Mouse (Mus musculus) ES-E14 (cell line): ENCODE data around the gene Gpr180. TPM values are rescaled to one million over a fixed set of nuclear protein-coding genes. Genes with fewer than 3 reads are reported as not detected.
A peak's percentile ranks its signal among the peaks of the same experiment; 100 is the strongest.

Experiments
- DNase-seq: peaks from one replicate; pipeline ENCODE4 v3.0.0-alpha.2; 2013; ENCODE audit warnings: low read depth, low spot score
- H3K27ac ChIP-seq: 2 replicates; pipeline ENCODE4 v1.5.1; 2012; ENCODE audit warnings: low read depth, mild to moderate bottlenecking, low read length, moderate library complexity, mixed read lengths; ENCODE audit not compliant: poor library complexity, insufficient read depth, severe bottlenecking
- H3K36me3 ChIP-seq: 2 replicates; pipeline ENCODE4 v1.6.1; 2012; ENCODE audit warnings: mild to moderate bottlenecking, low read length, moderate library complexity, mixed read lengths; ENCODE audit not compliant: control insufficient read depth, poor library complexity, insufficient read depth, severe bottlenecking
- H3K4me1 ChIP-seq, 2 experiments: fragments of 150-350 bp in 1 of 2; sonication (generic) in 1 of 2; 2 replicates each; pipeline ENCODE4 v1.6.1; 2012; ENCODE audit warnings: low read length in 2 of 2, mild to moderate bottlenecking in 1 of 2, mixed read lengths in 1 of 2; ENCODE audit not compliant: control insufficient read depth in 2 of 2, insufficient read depth in 2 of 2, poor library complexity in 1 of 2
- H3K4me3 ChIP-seq, 2 experiments: fragments of 150-350 bp in 1 of 2; sonication (generic) in 1 of 2; 2 replicates each; pipeline ENCODE4 v1.5.1; 2012; ENCODE audit warnings: low read length in 2 of 2, low read depth in 1 of 2, mild to moderate bottlenecking in 1 of 2, mixed read lengths in 1 of 2; ENCODE audit not compliant: insufficient read depth in 1 of 2, poor library complexity in 1 of 2, severe bottlenecking in 1 of 2
- H3K9ac ChIP-seq: 2 replicates; pipeline ENCODE4 v1.6.1; 2012; ENCODE audit warnings: low read depth, mild to moderate bottlenecking, low read length, mixed read lengths; ENCODE audit not compliant: poor library complexity, insufficient read depth, severe bottlenecking
- H3K9me3 ChIP-seq: fragments of 150-350 bp; sonication (generic); 2 replicates; pipeline ENCODE4 v1.6.1; 2012; ENCODE audit warnings: low read depth, mild to moderate bottlenecking, low read length; ENCODE audit not compliant: control insufficient read depth, insufficient read depth
- CHD2 ChIP-seq: IDR thresholded peaks from 2 replicates; pipeline ENCODE4 v1.6.1; 2014; ENCODE audit warnings: mild to moderate bottlenecking, low read depth, low read length, inconsistent platforms
- HCFC1 ChIP-seq: IDR thresholded peaks from 2 replicates; pipeline ENCODE4 v1.6.1; 2012; ENCODE audit warnings: low read length, inconsistent platforms, borderline replicate concordance; ENCODE audit not compliant: insufficient read depth
- MAFK ChIP-seq: IDR thresholded peaks from 2 replicates; pipeline ENCODE4 v1.6.1; 2014; ENCODE audit warnings: mild to moderate bottlenecking, low read depth, low read length, inconsistent platforms; ENCODE audit not compliant: insufficient read depth
- ZC3H11A ChIP-seq: IDR thresholded peaks from 2 replicates; pipeline ENCODE4 v1.6.1; 2012; ENCODE audit warnings: low read depth, mild to moderate bottlenecking, inconsistent platforms, low read length, borderline replicate concordance
- ZNF384 ChIP-seq: IDR thresholded peaks from 2 replicates; pipeline ENCODE4 v1.6.1; 2012; ENCODE audit warnings: low read depth, low read length, inconsistent platforms
- in situ Hi-C, 2 experiments: fragments of 600-800 bp; cut with MboI; formaldehyde crosslinking; loops; one replicate each; pipeline ENCODE4 v1.15.1; 2025; ENCODE audit warnings: low sequenced_read_pairs in 2 of 2, inconsistent platforms in 1 of 2; ENCODE audit not compliant: unreplicated experiment in 2 of 2
- total RNA-seq: library from RNA; depleted of rRNA; stranded (reverse); fragments of 300-350 nt; gene quantifications from 2 replicates; pipeline ENCODE4 v1.2.3, GENCODE M21; 2012

Gpr180 gene
- total RNA-seq, 1 experiment: 18.2 TPM

DNA sequence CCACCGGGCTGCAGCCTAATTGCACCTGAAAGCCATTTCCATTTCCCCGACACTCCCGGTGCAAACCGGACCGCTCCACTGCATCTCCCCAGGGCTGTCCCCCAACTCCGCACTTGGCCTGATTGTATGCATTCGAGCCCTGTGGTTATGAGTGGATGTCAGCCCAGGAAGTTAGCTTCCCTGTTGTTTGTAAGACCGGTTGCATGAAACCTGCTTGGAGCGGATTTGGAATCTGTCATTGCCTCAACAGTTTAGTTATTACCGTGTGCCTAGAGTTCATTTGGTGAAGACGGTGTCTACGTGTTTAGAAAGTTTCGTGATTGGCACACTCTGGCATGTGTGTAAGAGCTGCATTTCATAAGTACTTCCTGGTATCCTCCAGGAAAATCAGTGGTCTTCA, 529 bp downstream of the Gpr180 start:
- H3K27ac ChIP-seq: no peak overlapping the region
- in situ Hi-C loops: no loop called here
- TF ChIP-seq ZNF384 (no peak), ZC3H11A (no peak), HCFC1 (no peak), CHD2 (no peak), MAFK (no peak)
- DNase-seq: peak; percentile 20
- H3K4me1 ChIP-seq: no peaks in the 10 kb centered on the region; a peak in 1 of 4 replicates
- H3K9me3 ChIP-seq: no peaks in the 10 kb centered on the region
- H3K4me3 ChIP-seq: peak overlapping the region; percentile 80 to 85
- H3K36me3 ChIP-seq: peaks cover 3% of the 10 kb centered on the region; the same call in 1 of the 2 replicates
- H3K9ac ChIP-seq: peak overlapping the region; percentile 83

DNA sequence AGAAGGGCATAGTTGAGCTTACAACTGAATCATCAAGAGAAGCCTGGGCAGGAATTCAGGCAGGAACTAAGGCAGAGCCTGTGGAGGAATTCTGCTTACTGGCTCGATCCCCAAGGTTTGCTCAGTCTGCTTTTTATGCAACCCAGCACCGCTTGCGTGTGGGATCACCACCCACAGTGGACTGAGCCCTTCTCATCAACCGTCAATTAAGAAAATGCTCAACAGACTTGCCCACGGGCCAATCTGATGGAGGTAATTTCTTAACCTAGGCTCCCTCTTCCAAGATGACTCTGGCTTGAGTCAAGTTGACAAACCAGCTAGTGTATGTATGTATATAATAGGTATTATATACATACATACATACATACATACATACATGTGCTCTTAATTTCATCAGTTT, 5.3 kb downstream of the Gpr180 start:
- in situ Hi-C loops: no loop called here
- Histone ChIP-seq H3K4me3 (no peak overlapping the region), H3K4me1 (no peaks in the 10 kb centered on the region), H3K9me3 (no peaks in the 10 kb centered on the region), H3K27ac (no peak overlapping the region), H3K9ac (no peak overlapping the region), H3K36me3 (peaks cover 3% of the 10 kb centered on the region; the same call in 1 of the 2 replicates)
- TF ChIP-seq ZNF384 (no peak), MAFK (no peak), HCFC1 (no peak), CHD2 (no peak), ZC3H11A (no peak)
- no peak for DNase-seq

DNA sequence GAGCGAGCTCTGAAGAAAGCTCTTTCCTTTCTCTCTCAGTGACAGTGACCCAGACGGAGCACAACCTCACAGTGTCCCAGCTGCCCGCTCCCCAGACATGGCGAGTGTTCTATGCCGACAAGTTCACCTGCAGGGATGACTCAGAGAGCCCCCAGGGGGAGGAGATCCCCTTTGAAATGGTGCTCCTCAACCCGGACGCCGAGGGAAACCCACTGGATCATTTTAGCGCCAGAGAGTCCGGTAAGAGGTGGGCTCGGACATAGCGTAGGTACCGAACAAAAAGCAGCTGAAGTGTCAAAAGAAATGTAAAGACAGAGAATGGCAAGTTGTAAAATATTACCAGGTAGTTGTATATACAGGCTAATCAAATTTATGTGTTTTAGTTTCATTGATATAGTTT, 11.1 kb downstream of the Gpr180 start:
- no peak overlapping the region for H3K4me3 ChIP-seq
- no peak overlapping the region for H3K27ac ChIP-seq
- TF ChIP-seq CHD2 (no peak), ZNF384 (no peak), MAFK (no peak), ZC3H11A (no peak), HCFC1 (no peak)
- in situ Hi-C loops: no loop called here
- DNase-seq: no peak
- peaks cover 4% of the 10 kb centered on the region; the same call in 1 of the 2 replicates for H3K36me3 ChIP-seq
- H3K9me3 ChIP-seq: no peaks in the 10 kb centered on the region
- no peaks in the 10 kb centered on the region for H3K4me1 ChIP-seq
- H3K9ac ChIP-seq: no peak overlapping the region

DNA sequence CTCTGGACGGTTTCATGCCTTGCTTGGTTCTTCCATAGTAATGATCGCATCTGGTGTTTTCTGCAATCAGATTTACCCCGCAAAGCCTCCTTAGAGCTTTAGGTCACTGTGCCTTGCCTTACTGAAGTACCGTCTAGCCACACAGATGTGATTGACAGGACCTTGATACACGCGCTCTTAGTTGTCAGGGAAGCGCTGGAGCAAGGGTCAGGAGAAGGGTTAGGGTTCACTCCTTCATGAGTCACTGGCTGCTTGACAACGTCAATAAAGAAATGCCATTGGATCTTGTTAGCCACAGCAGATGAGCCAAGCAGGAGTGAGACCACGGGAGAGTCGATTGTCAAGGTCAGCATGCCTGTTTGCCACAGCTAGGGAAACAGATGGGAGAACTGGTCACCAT, 11.6 kb downstream of the Gpr180 start:
- Histone ChIP-seq H3K4me1 (no peaks in the 10 kb centered on the region), H3K9me3 (no peaks in the 10 kb centered on the region), H3K4me3 (no peak overlapping the region), H3K9ac (no peak overlapping the region), H3K36me3 (peaks cover 5% of the 10 kb centered on the region; the same call in 1 of the 2 replicates), H3K27ac (no peak overlapping the region)
- in situ Hi-C loops: no loop called here
- DNase-seq: no peak
- TF ChIP-seq ZC3H11A (no peak), CHD2 (no peak), HCFC1 (no peak), ZNF384 (no peak), MAFK (no peak)
